Mouse (Mus musculus): ENCODE results near the gene Cyp1a2. TPM values are rescaled to one million over a fixed set of nuclear protein-coding genes. Genes with fewer than 3 reads are reported as not detected.

Cyp1a2 gene
- total RNA-seq, 4 experiments from 2014 or later = not detected

GRCm38 (mm10) chr9:57646551-57647103 lies 36.9 kb downstream of the Cyp1a2 start:
- no peak for DNase-seq (ENCODE audit: low spot score in 2 of 2)

GRCm38 (mm10) chr9:57644944-57645893 lies 38.3 kb downstream of the Cyp1a2 start:
- peak; percentile 81 to 89 for DNase-seq (ENCODE audit: low spot score in 2 of 2)

- DNase-seq (ENCODE audit: low spot score in 2 of 2) = no peak
Observed at GRCm38 (mm10) chr9:57644442-57644943, 39.0 kb downstream of the Cyp1a2 start.

GRCm38 (mm10) chr9:57643856-57644180 lies 39.7 kb downstream of the Cyp1a2 start:
- no peak for DNase-seq (ENCODE audit: low spot score in 2 of 2)

- no peak for DNase-seq (ENCODE audit: low spot score in 2 of 2)
Observed at GRCm38 (mm10) chr9:57643169-57643855, 40.2 kb downstream of the Cyp1a2 start.

GRCm38 (mm10) chr9:57641775-57642550 lies 41.5 kb downstream of the Cyp1a2 start:
- DNase-seq (ENCODE audit: low spot score in 2 of 2) = no peak

GRCm38 (mm10) chr9:57641022-57641421 lies 42.5 kb downstream of the Cyp1a2 start:
- no peak for DNase-seq (ENCODE audit: low spot score in 2 of 2)

- peak; percentile 49 to 60 for DNase-seq (ENCODE audit: low spot score in 2 of 2)
Observed at GRCm38 (mm10) chr9:57640384-57640783, 43.1 kb downstream of the Cyp1a2 start.

- no peak for DNase-seq (ENCODE audit: low spot score in 2 of 2)
Observed at GRCm38 (mm10) chr9:57639661-57640328, 43.7 kb downstream of the Cyp1a2 start.

GRCm38 (mm10) chr9:57638651-57639459 lies 44.6 kb downstream of the Cyp1a2 start:
- no peak for DNase-seq (ENCODE audit: low spot score in 2 of 2)

GRCm38 (mm10) chr9:57637741-57638322 lies 45.7 kb downstream of the Cyp1a2 start:
- peak in 1 of 2 experiments; percentile 39 for DNase-seq (ENCODE audit: low spot score in 2 of 2)

GRCm38 (mm10) chr9:57637272-57637671 lies 46.2 kb downstream of the Cyp1a2 start:
- no peak for DNase-seq (ENCODE audit: low spot score in 2 of 2)

- DNase-seq (ENCODE audit: low spot score in 2 of 2) = no peak
Observed at GRCm38 (mm10) chr9:57633481-57634024, 50.0 kb downstream of the Cyp1a2 start.

GRCm38 (mm10) chr9:57629118-57629874 lies 54.2 kb downstream of the Cyp1a2 start:
- DNase-seq (ENCODE audit: low spot score in 2 of 2) = peak; percentile 48 to 50

- DNase-seq (ENCODE audit: low spot score in 2 of 2) = no peak
Observed at GRCm38 (mm10) chr9:57628717-57629116, 54.8 kb downstream of the Cyp1a2 start.

GRCm38 (mm10) chr9:57627892-57628291 lies 55.6 kb downstream of the Cyp1a2 start:
- no peak for DNase-seq (ENCODE audit: low spot score in 2 of 2)

GRCm38 (mm10) chr9:57627191-57627590 lies 56.3 kb downstream of the Cyp1a2 start:
- no peak for DNase-seq (ENCODE audit: low spot score in 2 of 2)

Data from gastrocnemius, adult 8-10 months (tissue).